Mouse (Mus musculus): Measurements from ENCODE around the gene Ksr1.

DNA sequence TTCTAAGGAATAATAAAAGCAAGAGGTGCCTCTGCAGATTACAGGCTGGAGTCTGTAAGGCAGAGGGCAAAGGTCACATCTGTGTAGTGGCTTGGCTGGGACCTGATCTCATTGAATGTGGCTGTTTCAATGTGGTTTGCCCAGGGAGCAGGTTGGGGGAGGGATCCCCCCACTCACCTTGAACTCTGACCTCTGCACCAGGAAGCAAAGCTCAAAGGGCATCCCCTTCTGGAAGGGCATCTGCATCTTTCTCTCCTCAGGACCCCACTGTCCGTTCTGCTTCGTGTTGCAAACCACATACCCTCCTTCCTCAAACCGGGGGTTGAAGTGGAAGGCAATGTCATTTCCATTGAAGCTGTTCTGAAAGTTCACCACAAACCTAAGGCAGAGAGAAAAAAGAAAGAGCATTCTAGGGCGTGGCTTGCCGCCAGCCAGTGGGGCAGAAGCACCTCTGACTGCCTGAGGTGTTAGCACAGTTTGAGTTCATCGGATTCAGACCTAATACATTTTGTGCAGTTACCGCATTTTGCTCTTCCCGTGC, 173.3 kb downstream of the Ksr1 start:
- TF ChIP-seq CTCF (IDR thresholded peaks at IDR 0.05; ENCODE audit: low read depth): no peak
- TF ChIP-seq EP300 (IDR thresholded peaks at IDR 0.05; ENCODE audit: low read depth): no peak

Measured in liver, postnatal 0 days (tissue).